Mouse (Mus musculus) lung, postnatal 36 days (tissue): Measurements from ENCODE around the gene Mttp.

ENCODE experiments used
- DNase-seq: peaks from one replicate; pipeline ENCODE4 v3.0.0; 2022; ENCODE audit warnings: mixed read lengths

The Mttp gene

DNA sequence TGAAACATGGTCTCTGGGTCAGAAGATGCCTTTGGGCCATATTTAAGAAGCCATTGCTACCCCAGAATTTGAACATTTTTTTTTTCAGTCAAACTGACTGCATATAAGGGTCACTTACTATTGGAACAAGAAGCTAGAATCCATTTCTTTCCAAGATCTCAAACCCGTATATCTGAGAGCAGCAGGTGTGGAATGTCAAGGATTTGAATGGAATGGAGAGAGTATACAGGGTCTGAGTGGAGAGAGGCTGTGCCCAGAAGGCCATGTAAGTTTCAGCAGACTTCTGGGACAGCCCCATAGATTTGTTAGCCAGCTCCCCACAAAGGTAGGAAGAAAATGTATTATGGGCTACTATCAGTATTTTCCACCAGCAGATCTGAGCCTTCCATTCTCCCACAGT is 66.1 kb downstream of the Mttp start:
- DNase-seq, result no peak

DNA sequence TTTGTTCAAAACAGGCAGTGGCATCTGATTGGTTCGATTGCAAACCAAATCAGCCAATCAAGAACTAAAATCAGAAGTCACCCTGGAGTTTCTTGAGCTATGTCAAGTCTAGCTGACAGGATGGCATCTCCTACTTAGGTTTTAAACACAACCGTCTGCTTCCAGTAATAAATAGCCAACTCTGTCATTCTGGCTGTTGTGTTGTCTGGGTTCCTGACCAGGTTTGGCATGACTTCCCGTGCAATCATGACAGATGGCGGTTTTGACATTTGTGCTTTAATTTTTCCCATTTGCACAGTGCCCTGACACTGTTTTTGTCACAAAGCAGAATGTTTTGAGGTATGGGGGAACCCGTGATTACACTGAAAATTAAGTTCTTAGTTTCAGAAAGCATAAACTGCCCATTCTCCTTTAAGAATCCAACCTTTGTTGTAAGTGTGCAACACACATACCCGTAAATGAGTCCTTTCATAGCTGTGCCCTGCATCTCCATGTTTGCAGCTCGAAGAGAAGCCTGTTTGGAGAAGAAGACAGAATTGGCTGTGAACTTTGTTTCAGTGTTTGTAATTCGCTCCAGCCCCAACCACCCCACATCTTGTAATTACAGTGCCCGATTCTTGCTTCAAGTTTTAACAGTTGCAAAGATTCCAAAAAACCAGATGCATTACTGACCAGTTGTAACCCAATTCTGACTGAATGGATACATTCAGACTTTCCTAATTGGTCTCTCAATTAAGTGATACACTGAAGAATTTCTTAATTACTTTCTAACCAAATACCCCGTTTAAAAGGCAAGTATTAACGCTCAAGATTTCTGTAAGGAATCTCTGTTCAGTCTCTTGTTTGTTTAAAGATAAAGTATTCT is 67.1 kb downstream of the Mttp start:
- no peak for DNase-seq

DNA sequence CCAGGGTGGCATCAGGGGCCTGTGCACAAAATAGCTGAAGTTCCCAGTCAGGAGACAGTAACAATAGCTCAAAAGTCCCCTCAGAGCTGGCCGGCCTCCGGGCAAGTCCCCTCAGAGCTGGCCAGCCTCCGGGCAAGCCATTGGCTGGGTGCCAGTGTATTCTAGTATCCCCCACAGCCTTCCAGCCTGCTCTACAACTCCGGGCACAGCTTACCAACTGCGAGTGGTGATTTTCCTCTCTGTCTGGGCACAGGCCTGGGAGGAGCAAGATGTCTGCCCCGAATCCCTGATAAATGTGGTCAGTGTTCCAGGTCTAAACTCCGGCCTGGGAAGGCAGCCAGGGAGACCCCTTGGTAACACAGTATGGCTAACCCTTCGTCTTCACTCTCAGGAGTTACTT is 69.6 kb downstream of the Mttp start:
- DNase-seq, result no peak

DNA sequence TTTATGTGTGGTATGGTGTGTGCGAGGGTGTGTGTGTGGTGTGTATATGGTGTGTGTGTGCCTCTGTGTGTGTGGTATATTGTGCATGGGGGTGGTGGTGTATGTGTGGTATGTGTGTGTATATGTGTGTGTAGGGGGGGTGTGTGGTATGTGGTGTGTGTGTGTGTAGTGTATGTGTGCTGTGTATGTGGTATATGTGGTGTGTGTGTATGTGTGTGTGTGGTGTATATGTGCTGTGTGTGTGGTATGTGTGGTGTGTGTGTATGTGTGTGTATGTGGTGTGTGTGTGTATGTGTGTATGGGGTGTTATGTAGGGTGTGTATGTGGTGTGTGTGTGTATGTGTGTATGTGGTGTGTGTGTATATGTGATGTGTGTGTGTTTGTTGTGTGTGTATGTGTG is 70.6 kb downstream of the Mttp start:
- DNase-seq, result no peak

DNA sequence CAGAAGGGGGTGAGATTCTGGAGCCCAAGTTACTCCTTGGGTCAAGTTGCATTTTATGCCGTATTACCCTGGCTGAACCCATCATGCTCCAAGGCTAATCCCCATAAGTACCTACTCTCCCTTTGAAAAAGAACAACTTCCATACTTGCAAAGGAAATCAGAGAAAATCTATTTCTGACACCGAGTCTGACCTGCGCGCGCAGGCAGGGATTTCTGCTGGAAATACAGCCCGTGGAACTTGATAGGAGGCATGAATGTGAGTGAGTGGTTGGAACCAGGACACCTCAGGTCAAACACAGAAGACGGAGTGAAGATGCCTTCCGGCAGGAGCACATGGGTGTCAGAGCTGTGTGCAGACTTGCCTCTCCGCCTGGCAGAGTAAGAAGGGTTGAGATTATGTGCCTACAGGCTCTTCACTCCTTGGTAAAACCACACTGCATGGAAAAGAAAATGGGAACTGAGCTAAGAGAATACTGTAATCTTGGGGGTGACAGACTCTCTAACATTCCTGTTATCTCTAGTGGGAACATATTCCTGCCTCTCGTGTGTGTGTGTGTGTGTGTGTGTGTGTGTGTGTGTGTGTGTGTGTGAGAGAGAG is 73.2 kb downstream of the Mttp start:
- DNase-seq, result no peak

DNA sequence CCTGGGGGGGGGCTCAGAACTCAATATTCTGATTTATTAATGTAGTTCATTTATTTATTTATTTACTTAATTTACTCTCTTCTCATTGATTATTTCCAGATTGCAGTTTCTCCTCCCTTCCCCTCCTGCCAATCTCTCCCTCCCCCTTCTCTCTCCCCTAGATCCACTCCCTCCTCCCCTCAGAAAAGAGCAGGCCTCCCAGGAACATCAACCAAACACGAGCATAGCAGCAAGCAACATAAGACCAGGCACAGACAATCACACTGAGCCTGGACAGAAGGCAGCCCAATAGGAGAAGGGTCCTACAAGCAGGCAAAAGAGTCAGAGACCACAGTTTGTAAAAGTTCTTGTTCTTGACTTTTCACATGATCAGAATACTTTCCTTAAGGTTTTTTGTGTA is 73.8 kb downstream of the Mttp start:
- no peak for DNase-seq

DNA sequence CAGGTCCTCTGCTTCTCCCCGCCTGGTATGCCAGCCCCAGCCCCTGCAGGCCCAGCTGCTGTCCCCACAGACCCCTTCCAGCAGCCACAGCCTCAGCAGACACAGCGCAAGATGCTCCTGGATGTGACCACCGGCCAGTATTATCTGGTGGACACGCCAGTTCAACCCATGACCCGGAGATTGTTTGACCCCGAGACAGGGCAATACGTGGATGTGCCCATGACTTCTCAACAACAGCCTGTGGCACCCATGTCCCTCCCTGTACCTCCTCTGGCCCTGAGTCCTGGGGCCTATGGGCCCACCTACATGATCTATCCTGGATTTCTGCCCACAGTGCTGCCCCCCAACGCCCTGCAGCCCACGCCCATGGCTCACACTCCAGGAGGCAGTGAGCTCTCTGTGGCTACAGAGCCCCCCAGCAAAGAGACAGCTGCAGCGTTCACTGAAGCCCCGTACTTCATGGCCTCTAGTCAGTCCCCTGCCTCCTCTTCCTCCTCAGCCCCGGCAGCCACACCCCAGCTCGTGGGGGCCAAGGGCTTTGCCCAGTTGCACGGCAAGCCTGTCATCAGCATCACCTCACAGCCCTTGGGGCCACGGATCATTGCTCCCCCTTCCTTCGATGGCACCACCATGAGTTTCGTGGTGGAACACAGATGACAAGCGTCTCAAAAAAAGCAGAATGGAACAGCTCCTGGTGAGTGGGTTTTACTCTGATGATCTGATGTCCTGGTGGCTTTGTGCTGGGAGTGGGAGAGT is 74.8 kb downstream of the Mttp start:
- DNase-seq, result no peak

DNA sequence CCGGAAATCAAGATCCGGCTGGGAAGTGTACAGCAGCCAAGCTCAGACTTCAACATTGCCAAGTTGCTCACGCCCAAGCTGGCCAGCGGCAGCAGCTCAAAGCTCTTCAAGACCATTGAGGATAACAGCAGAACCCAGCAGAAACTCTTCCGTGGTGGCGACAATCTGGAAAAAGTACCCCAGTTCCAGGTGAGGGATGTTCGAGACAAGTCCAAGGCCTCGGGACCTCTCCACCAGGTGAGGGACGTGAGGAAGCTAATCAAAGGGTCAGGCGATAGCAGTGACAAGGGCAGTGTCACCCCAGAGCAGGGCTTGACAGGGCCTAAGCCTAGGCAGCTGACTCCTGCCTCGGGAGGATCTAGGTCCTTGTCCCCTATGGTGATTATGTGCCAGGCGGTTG is 76.7 kb downstream of the Mttp start:
- no peak for DNase-seq

DNA sequence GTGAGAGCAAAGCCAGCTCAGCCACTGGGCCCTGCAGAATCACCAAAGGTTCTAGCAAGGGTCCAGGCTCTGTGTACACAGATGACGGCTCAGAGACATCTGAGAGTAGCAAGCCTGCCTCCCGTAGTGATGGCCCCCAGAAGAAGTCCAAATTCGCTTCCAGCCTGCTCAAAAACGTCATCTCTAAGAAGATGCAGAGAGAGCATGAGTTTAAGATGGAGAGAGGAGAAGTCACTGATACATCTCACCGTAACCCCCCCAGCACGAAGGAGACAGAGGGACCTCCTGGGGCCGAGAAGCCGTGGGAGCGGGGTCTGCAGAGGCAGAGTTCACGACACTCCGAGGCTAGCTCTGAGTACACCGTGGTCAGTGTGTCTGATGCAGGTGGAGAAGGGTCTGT is 77.5 kb downstream of the Mttp start, which contains the start of gene Gm5105:
TSS of gene Gm5105 (minus strand) at position 101 of the 400 bp plus-strand sequence.
- DNase-seq, result no peak

DNA sequence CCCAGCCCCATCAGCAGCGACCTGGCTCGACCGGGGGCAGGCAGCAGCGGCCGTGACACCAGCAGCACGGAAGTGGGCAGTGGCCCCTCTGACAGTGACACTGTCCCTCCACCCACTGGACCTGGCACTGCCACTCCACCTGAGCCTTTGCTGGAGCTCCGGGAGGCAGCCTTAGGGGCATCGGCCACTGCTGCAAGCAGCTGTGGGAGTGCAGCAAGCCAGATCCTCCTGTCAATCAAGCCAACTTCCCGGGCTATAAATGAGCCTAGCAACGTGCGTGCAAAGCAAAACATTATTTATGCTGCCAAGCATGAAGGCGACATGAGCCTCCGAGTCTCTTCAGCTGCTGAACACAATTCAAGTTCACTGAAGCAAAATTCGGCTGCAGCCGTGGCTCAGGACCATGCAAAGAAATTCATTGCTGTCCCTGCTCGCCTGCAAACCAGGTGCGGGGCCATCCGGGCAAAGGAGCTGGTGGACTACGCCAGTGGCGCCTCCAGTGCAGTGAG is 78.4 kb downstream of the Mttp start:
- no peak for DNase-seq

DNA sequence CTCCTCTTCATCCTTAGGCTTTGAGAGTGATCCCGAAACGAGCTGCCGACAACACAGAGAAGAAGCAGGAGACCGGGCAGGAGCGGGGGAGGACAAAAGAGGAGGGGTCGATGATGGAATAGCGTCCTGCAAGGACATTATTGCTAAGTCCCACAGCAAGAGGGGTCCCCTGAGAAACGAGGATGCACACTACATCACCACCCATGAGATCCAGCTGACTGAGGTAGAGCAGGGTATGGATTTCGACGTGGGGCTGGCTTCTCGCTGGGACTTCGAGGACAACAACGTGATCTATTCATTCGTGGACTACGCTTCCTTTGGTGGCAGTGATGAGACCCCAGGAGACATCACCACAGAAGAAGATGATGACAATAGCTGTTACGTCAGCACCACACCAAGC is 78.8 kb downstream of the Mttp start:
- no peak for DNase-seq

DNA sequence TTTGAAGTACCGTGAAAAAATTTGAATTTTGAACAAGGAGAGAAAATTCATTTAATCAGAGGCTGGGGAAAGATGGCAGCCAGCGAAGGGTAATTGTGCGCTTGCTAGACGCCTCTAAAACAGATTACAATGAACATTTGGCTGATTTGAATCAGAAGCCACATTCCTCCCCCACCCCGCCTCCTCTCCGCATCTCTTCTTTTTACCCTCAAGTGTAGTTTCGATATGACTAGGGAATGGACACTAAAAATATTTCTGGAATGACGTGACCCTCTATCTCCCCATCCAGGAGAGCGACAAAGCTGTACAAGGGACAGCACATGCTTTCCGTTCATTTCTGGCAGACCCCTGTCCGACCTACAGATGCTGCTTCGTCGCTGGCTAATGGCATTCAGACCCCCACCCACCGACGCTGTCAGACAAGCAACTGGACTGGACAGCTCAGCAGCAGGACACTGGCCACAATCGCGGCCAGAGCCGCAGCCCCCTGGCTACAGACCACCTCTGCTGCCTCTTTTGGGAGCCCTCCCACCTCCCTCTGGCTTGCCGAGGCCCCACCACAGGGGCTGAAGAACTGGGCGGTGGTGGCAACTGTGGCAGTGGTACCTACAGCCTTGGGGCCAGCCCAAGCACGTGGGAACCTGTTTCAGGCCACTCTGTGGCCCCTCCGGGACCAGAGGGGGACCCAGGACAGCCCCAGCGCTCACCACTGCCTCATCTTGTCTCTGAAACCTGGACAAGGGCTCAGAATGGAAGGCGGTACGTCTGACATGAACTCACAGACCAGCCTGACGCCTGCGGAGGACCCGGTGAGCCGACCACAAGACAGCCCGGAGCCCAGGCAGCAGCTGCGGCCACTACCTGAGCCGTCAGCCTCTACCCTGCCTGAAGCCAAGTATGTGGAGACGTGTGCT is 79.8 kb downstream of the Mttp start, which contains the start of gene 1110002E22Rik:
TSS of gene 1110002E22Rik (plus strand) at position 321 of the 914 bp plus-strand sequence.
- no peak for DNase-seq

DNA sequence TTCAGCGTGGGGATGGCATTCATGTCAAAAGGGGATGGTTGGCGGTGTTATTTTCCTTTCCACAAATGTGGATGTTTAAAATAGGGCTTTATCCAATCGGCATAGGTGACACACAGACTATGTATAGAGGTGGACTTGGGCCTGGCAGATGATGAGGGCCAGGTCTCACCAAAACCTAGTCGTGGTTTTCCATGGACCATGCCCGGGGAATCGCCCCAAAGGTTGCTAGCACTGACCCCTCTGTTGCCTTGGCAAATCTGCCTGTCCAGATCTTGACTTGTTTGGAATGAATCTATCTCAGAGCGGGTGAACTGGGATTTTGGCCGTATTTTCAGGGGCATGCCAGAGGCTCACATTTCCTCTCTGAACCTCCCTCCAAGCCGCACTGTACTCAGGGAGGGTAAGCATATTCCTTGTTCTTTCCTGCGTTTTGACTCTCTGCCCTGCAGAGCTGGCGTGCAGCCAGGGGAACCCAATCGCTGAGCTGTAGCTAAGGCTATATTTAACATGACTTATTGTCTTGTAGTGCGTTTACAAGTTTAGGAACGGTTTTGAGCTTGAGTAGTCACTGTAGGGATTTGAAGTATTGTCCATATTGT is 80.9 kb downstream of the Mttp start:
- peak; percentile 38 for DNase-seq

DNA sequence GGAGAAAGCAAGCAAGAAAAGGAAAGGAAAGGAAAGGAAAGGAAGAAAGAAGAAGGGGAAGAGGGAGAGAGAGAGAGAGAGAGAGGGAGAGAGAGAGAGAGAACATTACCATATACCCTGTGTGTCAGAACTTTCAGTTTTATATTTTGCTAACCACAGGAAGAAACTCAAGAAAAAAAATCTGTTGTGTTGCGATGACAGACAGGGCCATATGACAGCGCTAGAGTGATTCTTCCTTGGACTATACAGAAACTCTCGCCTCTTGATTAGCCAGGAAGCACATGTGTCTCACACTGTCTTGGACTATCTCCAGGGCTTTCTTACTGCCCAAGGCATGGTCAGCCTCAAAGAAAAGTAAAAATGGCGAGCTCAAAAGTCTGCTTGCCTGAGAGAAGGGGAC is 82.1 kb downstream of the Mttp start:
- DNase-seq, result no peak

DNA sequence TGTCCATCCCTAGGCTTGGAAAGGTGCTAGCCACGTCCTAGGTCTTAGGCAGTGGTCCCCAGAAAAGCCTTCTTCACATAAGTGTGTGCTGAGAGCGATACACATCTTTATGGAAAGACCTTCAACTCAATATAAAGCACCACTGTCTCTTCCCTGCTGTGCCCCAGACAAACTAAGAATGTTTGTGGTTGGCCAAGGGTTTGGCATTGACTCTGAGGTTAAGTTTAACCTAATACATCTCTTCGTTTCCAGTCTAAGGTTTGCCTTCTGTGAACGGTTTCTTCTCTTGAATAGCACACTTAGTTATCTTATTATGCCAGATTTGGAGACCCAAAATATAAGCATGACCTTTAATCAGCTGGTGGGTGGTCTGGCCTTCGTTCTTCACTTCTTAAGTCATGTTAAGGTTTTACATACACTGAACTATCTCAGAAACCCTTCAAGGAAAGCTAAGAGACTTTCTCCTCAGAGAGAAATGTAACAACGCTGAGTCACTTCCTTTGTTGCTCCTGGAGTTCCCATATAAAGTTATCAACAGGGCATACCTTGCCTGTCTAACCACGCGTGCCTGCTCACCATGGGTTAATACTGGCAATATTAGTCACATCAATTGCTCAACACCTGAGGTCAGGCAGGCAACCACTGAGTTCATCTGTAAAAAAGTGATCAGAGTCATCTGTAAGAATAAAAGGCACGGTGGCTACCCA is 83.4 kb downstream of the Mttp start:
- no peak for DNase-seq

DNA sequence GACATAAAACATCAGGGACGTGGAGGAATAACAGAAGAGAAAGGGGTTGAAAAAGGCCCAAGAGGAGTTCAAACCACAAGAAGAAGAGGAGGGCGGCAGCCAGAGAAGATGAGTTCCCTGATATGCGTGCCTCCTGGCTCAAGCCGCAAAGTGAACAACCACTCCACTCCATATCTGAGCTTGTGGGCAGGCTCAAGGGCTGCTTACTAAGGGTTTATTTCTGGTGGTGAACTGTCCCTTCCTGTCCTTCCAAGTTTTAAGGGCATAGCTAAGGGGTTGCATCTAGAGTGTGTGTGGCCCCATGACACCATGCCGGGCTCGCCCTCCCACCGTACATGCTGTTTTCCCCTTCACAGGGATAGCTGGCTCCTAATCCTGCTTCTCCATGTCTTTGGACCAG is 84.3 kb downstream of the Mttp start:
- no peak for DNase-seq

DNA sequence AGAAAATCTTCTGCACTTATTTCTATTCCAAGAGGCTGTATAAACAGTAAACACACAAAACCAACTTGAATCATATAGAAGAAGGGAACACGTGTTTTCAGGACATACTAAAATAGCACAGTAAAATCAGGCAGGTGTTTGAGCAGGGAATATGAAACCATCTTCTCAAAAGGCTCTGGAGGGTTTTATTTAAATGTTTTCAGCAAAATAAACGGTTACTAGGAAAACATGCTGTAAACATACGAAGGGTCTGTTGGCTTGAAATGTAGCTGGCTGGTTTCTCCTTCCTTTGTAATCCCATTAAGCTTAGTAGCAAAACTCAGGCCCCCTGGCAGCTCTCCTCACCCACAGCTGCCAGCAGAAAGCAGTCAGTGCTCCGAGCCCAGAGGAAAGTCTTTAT is 86.5 kb downstream of the Mttp start:
- no peak for DNase-seq

DNA sequence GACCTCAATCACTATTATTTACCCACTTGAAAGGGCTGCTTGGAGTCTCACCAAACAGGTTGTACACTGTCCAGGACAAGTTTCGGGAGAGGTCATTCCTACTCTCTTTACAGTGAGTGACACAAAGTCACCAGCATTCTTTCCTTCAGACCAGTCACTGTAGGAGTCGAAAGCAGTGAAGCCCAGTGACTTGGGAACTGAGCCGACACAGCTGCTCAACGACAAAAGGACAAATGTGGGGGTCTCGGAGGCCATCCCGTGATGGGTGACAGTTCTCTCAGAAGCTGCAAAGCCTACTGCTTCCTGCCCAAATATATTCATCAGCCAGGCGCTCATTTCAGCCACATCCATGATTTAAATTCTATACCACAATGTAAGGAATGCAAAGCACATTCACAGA is 87.8 kb downstream of the Mttp start:
- DNase-seq, result no peak

DNA sequence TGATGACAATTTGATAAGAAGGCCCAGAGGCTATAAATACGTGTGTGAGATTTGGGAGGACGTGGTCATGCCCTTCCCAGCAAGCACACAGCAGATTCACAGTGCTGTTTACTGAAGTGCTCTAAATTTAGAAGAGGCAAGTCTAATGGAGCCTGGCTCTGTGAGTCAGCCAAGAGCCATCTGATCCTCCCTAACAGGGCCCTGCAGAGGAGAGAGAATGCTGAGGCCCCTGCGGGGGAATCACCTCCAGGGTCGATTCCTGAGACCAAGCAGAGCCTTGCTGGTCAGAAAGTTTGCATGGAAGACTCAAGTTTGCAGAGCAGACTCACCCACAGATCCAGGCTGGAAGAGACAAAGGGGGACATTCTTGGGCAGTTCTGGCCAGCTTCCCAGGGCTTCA is 90.8 kb downstream of the Mttp start:
- no peak for DNase-seq

DNA sequence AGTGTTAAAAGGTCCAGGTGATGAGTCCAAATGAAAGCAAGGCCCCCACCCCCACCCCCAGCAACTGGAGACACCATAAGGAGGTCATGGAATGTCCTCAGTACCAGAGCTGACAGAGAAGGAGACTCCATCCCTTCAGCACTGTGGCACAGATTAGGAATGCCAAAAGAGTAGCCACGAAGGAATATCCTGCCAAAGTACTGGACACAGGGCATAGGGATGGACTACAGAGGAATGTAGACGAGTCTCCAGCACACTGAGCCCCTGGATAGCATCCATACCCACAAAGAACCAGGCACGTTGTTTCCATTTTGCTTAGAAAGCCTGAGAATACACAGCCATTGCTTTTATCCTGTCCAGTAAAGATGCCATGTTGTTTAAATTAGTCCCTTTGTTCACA is 93.3 kb downstream of the Mttp start:
- DNase-seq, result no peak

DNA sequence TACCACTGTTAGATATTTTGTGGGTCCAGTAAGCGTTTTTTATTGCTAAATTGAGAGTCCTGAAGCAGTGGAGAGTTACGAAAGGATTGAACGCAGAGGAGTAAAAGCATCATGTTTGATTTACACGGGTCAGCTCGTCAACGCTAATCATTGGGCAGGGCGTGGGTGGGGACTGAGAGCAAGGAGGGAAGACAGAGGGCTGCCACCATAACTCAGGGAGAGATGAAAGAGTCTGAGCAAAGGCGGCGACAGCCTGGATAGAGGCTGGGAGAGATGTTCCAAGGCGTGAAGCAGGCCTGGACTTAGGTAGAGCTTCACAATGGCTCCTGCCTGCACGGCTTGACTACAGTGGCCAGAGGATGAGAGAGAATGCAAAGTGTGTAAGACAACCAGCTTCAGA is 94.0 kb downstream of the Mttp start:
- DNase-seq, result no peak
